Mouse (Mus musculus): ENCODE measurements around the gene Apol7c.
"Not testable (repeated sequence)": the region's sequence is repeated elsewhere in the genome, so short reads cannot be mapped to it uniquely, and the experiment has no call there.

- not testable (repeated sequence) for TF ChIP-seq CTCF (IDR thresholded peaks at IDR 0.05; ENCODE audit: low read depth, low read length); POLR2A (IDR thresholded peaks at IDR 0.05; ENCODE audit: borderline replicate concordance, low read depth, low read length)
Measured at GRCm38 (mm10) chr15:77493181-77493580, 39.9 kb downstream of the Apol7c start.
